Mouse (Mus musculus): ENCODE measurements around the gene Eme2. TPM values are rescaled to one million over a fixed set of nuclear protein-coding genes. Genes with fewer than 3 reads are reported as not detected.

Gene Eme2
- 37.6 TPM for polyA plus RNA-seq (2017; shearing (Covaris generic))

GRCm38 (mm10) chr17:24894995-24895547, at the start of gene Eme2, which contains the start of gene Mrps34:
Gene Eme2, minus strand, starts transcription at chr17:24895087.
Gene Mrps34, plus strand, starts transcription at chr17:24895116.

GRCm38 (mm10) chr17:24936259-24937237, 41.7 kb upstream of the Eme2 start, which contains the start of gene Mapk8ip3:
Gene Mapk8ip3, minus strand, starts transcription at chr17:24936977.

GRCm38 (mm10) chr17:24896241-24896992, 1.5 kb upstream of the Eme2 start, which contains the start of gene Nme3:
Gene Nme3, plus strand, starts transcription at chr17:24896500.

GRCm38 (mm10) chr17:24886134-24886931, 8.6 kb downstream of the Eme2 start, which contains the start of the genes Nubp2 and Spsb3:
Gene Nubp2, minus strand, starts transcription at chr17:24886349.
Gene Spsb3, plus strand, starts transcription at chr17:24886643.

GRCm38 (mm10) chr17:24865776-24866175, 29.1 kb downstream of the Eme2 start, which contains the start of gene Igfals:
Gene Igfals, plus strand, starts transcription at chr17:24865997.

GRCm38 (mm10) chr17:24850065-24850772, 44.7 kb downstream of the Eme2 start, which contains the start of gene Fahd1:
Gene Fahd1, minus strand, starts transcription at chr17:24850364.

GRCm38 (mm10) chr17:24839842-24840241, 55.0 kb downstream of the Eme2 start, which contains the start of gene Hagh:
Gene Hagh, plus strand, starts transcription at chr17:24840143.

Other genes with a start within 250 kb of the Eme2 start
- gene Slc9a3r2, start 244.8 kb downstream of the Eme2 start, polyA plus RNA-seq (2017; shearing (Covaris generic)) = 0.20 TPM
- not detected for gene Npw, start 236.6 kb downstream of the Eme2 start, polyA plus RNA-seq (2017; shearing (Covaris generic))
- 23.2 TPM for gene Zfp598, start 225.4 kb downstream of the Eme2 start, polyA plus RNA-seq (2017; shearing (Covaris generic))
- gene Syngr3, start 205.1 kb downstream of the Eme2 start, polyA plus RNA-seq (2017; shearing (Covaris generic)) = not detected
- 33.4 TPM for gene Gfer, start 198.9 kb downstream of the Eme2 start, polyA plus RNA-seq (2017; shearing (Covaris generic))
- gene Noxo1, start 198.9 kb downstream of the Eme2 start, polyA plus RNA-seq (2017; shearing (Covaris generic)) = 1.3 TPM
- gene Tbl3, start 187.4 kb downstream of the Eme2 start, polyA plus RNA-seq (2017; shearing (Covaris generic)) = 53.1 TPM
- gene Rnf151, start 177.0 kb downstream of the Eme2 start, polyA plus RNA-seq (2017; shearing (Covaris generic)) = not detected
- 1,119 TPM for gene Rps2, start 177.0 kb downstream of the Eme2 start, polyA plus RNA-seq (2017; shearing (Covaris generic))
- 157 TPM for gene Ndufb10, start 170.6 kb downstream of the Eme2 start, polyA plus RNA-seq (2017; shearing (Covaris generic))
- gene Rpl3l, start 167.3 kb downstream of the Eme2 start, polyA plus RNA-seq (2017; shearing (Covaris generic)) = not detected
- gene Msrb1, start 158.4 kb downstream of the Eme2 start, polyA plus RNA-seq (2017; shearing (Covaris generic)) = 11.7 TPM
- gene Hs3st6, start 142.1 kb downstream of the Eme2 start, polyA plus RNA-seq (2017; shearing (Covaris generic)) = not detected
- gene Meiob, start 90.8 kb downstream of the Eme2 start, polyA plus RNA-seq (2017; shearing (Covaris generic)) = not detected
- 52.8 TPM for gene Hagh, start 54.9 kb downstream of the Eme2 start, polyA plus RNA-seq (2017; shearing (Covaris generic))
- gene Fahd1, start 44.7 kb downstream of the Eme2 start, polyA plus RNA-seq (2017; shearing (Covaris generic)) = 1.6 TPM
- gene Igfals, start 29.1 kb downstream of the Eme2 start, polyA plus RNA-seq (2017; shearing (Covaris generic)) = not detected
- 74.6 TPM for gene Nubp2, start 8.7 kb downstream of the Eme2 start, polyA plus RNA-seq (2017; shearing (Covaris generic))
- gene Spsb3, start 8.4 kb downstream of the Eme2 start, polyA plus RNA-seq (2017; shearing (Covaris generic)) = 57.3 TPM
- 67.2 TPM for gene Mrps34, start within 50 bp of the Eme2 start, polyA plus RNA-seq (2017; shearing (Covaris generic))
- gene Nme3, start 1.4 kb upstream of the Eme2 start, polyA plus RNA-seq (2017; shearing (Covaris generic)) = 24.2 TPM
- 79.3 TPM for gene Mapk8ip3, start 41.9 kb upstream of the Eme2 start, polyA plus RNA-seq (2017; shearing (Covaris generic))
- 25.1 TPM for gene Jpt2, start 65.6 kb upstream of the Eme2 start, polyA plus RNA-seq (2017; shearing (Covaris generic))
- gene Cramp1l, start 120.7 kb upstream of the Eme2 start, polyA plus RNA-seq (2017; shearing (Covaris generic)) = 13.5 TPM
- gene Ift140, start 121.0 kb upstream of the Eme2 start, polyA plus RNA-seq (2017; shearing (Covaris generic)) = 16.4 TPM
- 0.56 TPM for gene Tmem204, start 188.5 kb upstream of the Eme2 start, polyA plus RNA-seq (2017; shearing (Covaris generic))
- 24.9 TPM for gene Telo2, start 220.9 kb upstream of the Eme2 start, polyA plus RNA-seq (2017; shearing (Covaris generic))
- not detected for gene Ptx4, start 225.7 kb upstream of the Eme2 start, polyA plus RNA-seq (2017; shearing (Covaris generic))
- 29.9 TPM for gene Clcn7, start 238.3 kb upstream of the Eme2 start, polyA plus RNA-seq (2017; shearing (Covaris generic))